Mouse (Mus musculus) frontal cortex, postnatal 25 days (tissue): ENCODE measurements around the gene Rhd.

Experiments
- DNase-seq, 2 experiments: peaks; one replicate each; pipeline ENCODE4 v3.0.0; 2022; ENCODE audit warnings: low spot score in 2 of 2

Gene Rhd

GRCm38 (mm10) chr4:134930684-134931481, 66.5 kb downstream of the Rhd start, which contains the start of gene Syf2:
TSS of gene Syf2 (plus strand) at chr4:134930898.
- peak; percentile 89 to 90 for DNase-seq

GRCm38 (mm10) chr4:134937240-134938176, 73.2 kb downstream of the Rhd start:
- DNase-seq: no peak

DNA sequence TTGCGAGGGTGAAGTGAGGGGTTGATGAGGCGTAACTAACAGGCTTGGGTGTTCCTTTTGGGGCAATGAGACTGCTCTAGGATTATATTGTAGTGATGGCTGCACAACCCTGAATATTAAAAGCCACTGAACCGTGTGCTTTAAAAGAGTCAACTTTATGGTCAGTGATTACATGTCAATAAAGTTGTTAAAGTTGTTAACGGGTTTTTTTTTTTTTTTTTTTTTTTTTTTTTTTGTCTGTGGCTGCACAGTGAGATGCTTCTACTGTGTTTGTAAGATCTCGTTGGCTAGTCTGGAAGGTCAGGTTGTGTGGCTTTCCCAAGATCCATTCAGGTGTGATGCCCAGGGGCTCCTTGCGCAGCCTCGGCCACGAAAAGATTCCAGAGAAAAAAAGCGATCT, 75.6 kb downstream of the Rhd start:
- DNase-seq: no peak

DNA sequence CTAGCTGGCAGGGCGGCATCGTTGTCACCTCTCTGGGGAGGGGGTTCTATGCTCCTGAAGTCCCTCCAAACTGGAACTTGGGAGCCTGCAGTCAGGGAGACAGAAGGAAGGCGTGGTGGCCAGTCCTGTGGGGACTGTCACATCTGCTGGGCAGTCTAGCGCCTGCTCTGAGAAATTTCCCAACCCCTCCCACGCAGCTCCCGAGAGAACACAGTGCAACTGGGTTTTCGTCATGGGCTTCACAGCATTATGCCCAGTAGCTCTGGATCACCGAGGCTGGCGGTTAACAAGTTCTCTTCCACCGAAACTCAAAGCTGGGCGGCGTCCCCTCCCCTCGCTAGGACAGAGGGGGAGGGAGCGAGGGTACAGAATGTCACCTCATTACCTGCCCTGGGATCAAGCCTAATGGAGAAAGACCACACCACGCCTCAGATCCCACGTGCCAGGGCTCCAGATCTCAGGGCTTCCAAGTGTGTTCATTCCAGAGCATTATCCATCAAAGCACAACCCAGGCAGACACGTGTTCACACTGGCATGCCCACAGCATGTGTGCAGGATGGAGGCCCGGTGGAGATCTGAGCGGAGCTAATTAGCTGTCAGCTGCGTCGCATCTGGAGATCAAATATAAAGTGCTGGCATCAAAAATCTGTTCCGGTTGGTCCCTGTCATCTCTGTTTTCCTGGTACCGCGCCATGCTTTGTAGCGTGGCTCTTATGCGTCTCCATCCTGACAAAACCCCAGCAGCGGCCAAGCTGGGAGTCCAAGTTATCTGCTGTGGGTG, 79.6 kb downstream of the Rhd start:
- no peak for DNase-seq
